Mouse (Mus musculus) myocyte (in vitro differentiated cells): ENCODE data around the gene Tgm2.

Source experiments
- CEBPB ChIP-seq: IDR thresholded peaks from 2 replicates; pipeline ENCODE4 v1.6.1; 2011; ENCODE audit warnings: mild to moderate bottlenecking, moderate library complexity; ENCODE audit not compliant: poor library complexity, insufficient read depth, severe bottlenecking
- E2F4 ChIP-seq: IDR thresholded peaks from one replicate; pipeline ENCODE4 v1.6.1; 2011; ENCODE audit warnings: mild to moderate bottlenecking, control low read depth, moderate library complexity; ENCODE audit not compliant: insufficient read depth
- MAX ChIP-seq: IDR thresholded peaks from one replicate; pipeline ENCODE4 v1.6.1; 2011; ENCODE audit warnings: low read depth, mild to moderate bottlenecking, control low read depth
- MYOG ChIP-seq, 3 experiments: IDR thresholded peaks; one replicate each; pipeline ENCODE4 v1.6.1; 2011; ENCODE audit warnings: control low read depth in 2 of 3, low read depth in 2 of 3, mild to moderate bottlenecking in 2 of 3; ENCODE audit not compliant: insufficient read length in 2 of 3, control insufficient read depth in 1 of 3, insufficient read depth in 1 of 3
- POLR2A ChIP-seq: IDR thresholded peaks from one replicate; pipeline ENCODE4 v1.6.1; 2011; ENCODE audit warnings: low read depth, mild to moderate bottlenecking, control low read depth, moderate library complexity; ENCODE audit not compliant: insufficient read length
- POLR2AphosphoS2 ChIP-seq: IDR thresholded peaks from one replicate; pipeline ENCODE4 v1.6.1; 2011; ENCODE audit warnings: low read depth, control low read depth; ENCODE audit not compliant: insufficient read length
- SRF ChIP-seq: IDR thresholded peaks from one replicate; pipeline ENCODE4 v1.6.1; 2011; ENCODE audit warnings: low read depth; ENCODE audit not compliant: control insufficient read depth, insufficient read length
- TCF12 ChIP-seq: IDR thresholded peaks from one replicate; pipeline ENCODE4 v1.6.1; 2011; ENCODE audit warnings: mild to moderate bottlenecking, control low read depth; ENCODE audit not compliant: poor library complexity, insufficient read depth, severe bottlenecking
- USF1 ChIP-seq: IDR thresholded peaks from one replicate; pipeline ENCODE4 v1.6.1; 2011; ENCODE audit warnings: low read depth, mild to moderate bottlenecking, control low read depth, moderate library complexity

DNA sequence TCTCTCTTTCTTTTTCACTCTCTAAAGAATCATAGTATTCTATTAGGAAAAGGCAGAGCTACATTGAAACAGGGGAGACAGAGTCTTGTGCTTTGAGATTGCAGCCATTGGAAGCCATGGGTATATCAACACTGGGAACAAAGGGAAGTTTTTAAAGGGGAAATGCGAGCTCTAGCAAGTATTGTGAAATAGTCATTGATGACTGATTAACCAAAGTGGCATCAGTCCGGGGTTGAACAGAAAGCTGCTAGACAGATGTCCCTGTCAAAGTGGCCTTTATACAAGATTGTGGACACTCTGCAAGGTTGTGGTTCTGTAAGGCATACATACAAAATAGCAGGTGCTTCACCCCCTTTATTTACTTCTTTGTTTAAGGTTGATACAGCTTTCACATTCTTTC lies 9.4 kb upstream of the Tgm2 start:
- TF ChIP-seq TCF12 (no peak), POLR2A (no peak), USF1 (no peak), MYOG (IDR thresholded peaks at IDR 0.05; ENCODE audit: control insufficient read depth in 1 of 3, insufficient read depth in 1 of 3, insufficient read length in 2 of 3, low read depth in 2 of 3) (no peak), POLR2AphosphoS2 (no peak), MAX (no peak), SRF (no peak), E2F4 (no peak), CEBPB (no peak)
